Mouse (Mus musculus) heart, embryonic 10.5 days (tissue): ENCODE measurements at regions not wholly inside any gene's neighbourhood (a gene's known extent, or its start where the extent isn't known, plus 50 kb on each side); places are given as distances from the start of the nearest gene placed in this dataset.

Experiments
- DNase-seq: peaks from one replicate; pipeline ENCODE4 v3.0.0-alpha.2; 2017; ENCODE audit warnings: low spot score
- H3K27ac ChIP-seq: fragments of 300-500 bp; sonication (generic); 2 replicates; pipeline ENCODE4 v1.5.1; 2016; ENCODE audit warnings: mild to moderate bottlenecking
- H3K27me3 ChIP-seq: fragments of 300-500 bp; sonication (generic); 2 replicates; pipeline ENCODE4 v1.6.1; 2016; ENCODE audit warnings: mild to moderate bottlenecking; ENCODE audit not compliant: poor library complexity, insufficient read depth, severe bottlenecking
- H3K36me3 ChIP-seq: fragments of 300-500 bp; sonication (generic); 2 replicates; pipeline ENCODE4 v1.6.1; 2016; ENCODE audit warnings: mild to moderate bottlenecking, moderate library complexity
- H3K4me1 ChIP-seq: fragments of 300-500 bp; sonication (generic); 2 replicates; pipeline ENCODE4 v1.6.1; 2016; ENCODE audit warnings: mild to moderate bottlenecking
- H3K4me3 ChIP-seq: fragments of 300-500 bp; sonication (generic); 2 replicates; pipeline ENCODE4 v1.5.1; 2016; ENCODE audit warnings: mild to moderate bottlenecking, moderate library complexity
- H3K9me3 ChIP-seq: fragments of 300-500 bp; sonication (generic); 2 replicates; pipeline ENCODE4 v1.6.1; 2016; ENCODE audit warnings: mild to moderate bottlenecking, moderate library complexity
- WGBS: fragments of 180-500 bp; shearing (Covaris S2); methylation state at CpG from one replicate; pipeline ENCODE4 v1.1.7; 2016; 5-methylcytosine and 5-hydroxymethylcytosine counted together

GRCm38 (mm10) chr17:75776611-75777010 lies 224.9 kb upstream of the Fam98a start:
- no peaks in the 10 kb centered on the region for H3K36me3 ChIP-seq
- no peak for DNase-seq
- WGBS = 70% methylated on average over 7 of the region's 7 CpGs

GRCm38 (mm10) chr17:75775518-75775917 lies 223.8 kb upstream of the Fam98a start:
- no peak for DNase-seq
- no peaks in the 10 kb centered on the region for H3K36me3 ChIP-seq
- WGBS = 79% methylated on average over 3 of the region's 3 CpGs

More at GRCm38 (mm10) chr17:75776611-75777010, 224.9 kb upstream of the Fam98a start:
- no peaks in the 10 kb centered on the region for H3K4me1 ChIP-seq
- no peaks in the 10 kb centered on the region for H3K9me3 ChIP-seq
- H3K4me3 ChIP-seq = no peak overlapping the region
- no peak overlapping the region for H3K27ac ChIP-seq
- no peaks in the 10 kb centered on the region for H3K27me3 ChIP-seq

DNA sequence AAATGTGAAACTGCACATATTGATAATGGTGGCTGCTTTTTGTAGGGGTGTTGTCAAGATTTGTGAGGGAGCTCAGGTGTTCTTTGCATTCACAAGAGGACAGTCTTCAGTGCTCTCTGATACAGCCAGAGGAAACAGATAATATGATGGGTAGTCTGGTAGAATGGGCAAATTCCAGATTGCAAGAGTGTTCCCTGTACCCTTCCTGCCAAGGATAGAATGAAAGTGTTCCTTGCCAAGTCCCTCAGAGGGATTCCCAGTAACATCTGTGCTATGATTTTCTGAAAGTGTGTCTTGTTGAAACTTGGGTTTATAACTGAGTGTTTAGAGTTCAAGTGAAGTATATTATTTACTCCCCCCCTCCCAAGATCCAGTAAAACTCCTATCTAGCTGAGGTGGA lies 221.1 kb upstream of the Fam98a start:
- no peaks in the 10 kb centered on the region for H3K36me3 ChIP-seq
- H3K4me3 ChIP-seq = no peak overlapping the region
- no peaks in the 10 kb centered on the region for H3K27me3 ChIP-seq
- H3K27ac ChIP-seq = no peak overlapping the region
- DNase-seq = no peak
- no peaks in the 10 kb centered on the region for H3K9me3 ChIP-seq
- no peaks in the 10 kb centered on the region for H3K4me1 ChIP-seq

More at GRCm38 (mm10) chr17:75775518-75775917, 223.8 kb upstream of the Fam98a start:
- no peak overlapping the region for H3K27ac ChIP-seq
- no peaks in the 10 kb centered on the region for H3K27me3 ChIP-seq
- no peaks in the 10 kb centered on the region for H3K4me1 ChIP-seq
- H3K9me3 ChIP-seq = no peaks in the 10 kb centered on the region
- no peak overlapping the region for H3K4me3 ChIP-seq

DNA sequence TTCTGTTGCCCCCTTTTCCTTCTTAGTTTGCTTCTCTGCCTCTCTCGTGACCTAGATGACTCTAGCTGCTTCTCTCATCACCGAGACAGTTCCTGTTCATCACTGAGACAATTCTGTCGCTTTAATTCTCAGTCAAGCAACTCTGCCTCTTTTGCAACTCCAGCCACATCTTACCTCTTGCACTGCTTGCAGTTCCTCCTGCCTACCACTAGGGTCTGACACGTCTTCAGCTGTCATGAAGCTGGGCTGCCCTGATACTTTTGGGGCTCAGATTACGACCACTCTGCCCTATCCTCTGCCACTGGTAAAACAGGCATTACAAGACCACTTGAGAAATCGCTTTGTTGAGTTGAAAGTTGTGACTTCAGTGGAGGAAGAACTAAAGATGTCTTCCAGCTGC lies 216.9 kb upstream of the Fam98a start:
- Histone ChIP-seq H3K4me1 (no peaks in the 10 kb centered on the region), H3K36me3 (no peaks in the 10 kb centered on the region), H3K4me3 (no peak overlapping the region), H3K27me3 (no peaks in the 10 kb centered on the region), H3K27ac (no peak overlapping the region), H3K9me3 (no peaks in the 10 kb centered on the region)
- WGBS = 80% methylated on average over 6 of the region's 6 CpGs
- no peak for DNase-seq

GRCm38 (mm10) chr17:75763391-75763790 lies 211.6 kb upstream of the Fam98a start:
- no peaks in the 10 kb centered on the region for H3K27me3 ChIP-seq
- no peaks in the 10 kb centered on the region for H3K9me3 ChIP-seq
- no peak for DNase-seq
- H3K4me3 ChIP-seq = no peak overlapping the region
- WGBS = 79% methylated on average over 2 of the region's 2 CpGs
- no peaks in the 10 kb centered on the region for H3K4me1 ChIP-seq
- H3K27ac ChIP-seq = no peak overlapping the region
- H3K36me3 ChIP-seq = no peaks in the 10 kb centered on the region

- no peak overlapping the region for H3K27ac ChIP-seq
- H3K4me3 ChIP-seq = no peak overlapping the region
- no peak for DNase-seq
- no peaks in the 10 kb centered on the region for H3K4me1 ChIP-seq
- H3K36me3 ChIP-seq = no peaks in the 10 kb centered on the region
- H3K27me3 ChIP-seq = no peaks in the 10 kb centered on the region
- 0 out of 2 replicates have a peak, but pooled peaks cover 2% of the 10 kb centered on the region for H3K9me3 ChIP-seq
- 90% methylated on average over 5 of the region's 5 CpGs for WGBS
These were observed 204.7 kb upstream of the Fam98a start for GRCm38 (mm10) chr17:75756487-75756886.

DNA sequence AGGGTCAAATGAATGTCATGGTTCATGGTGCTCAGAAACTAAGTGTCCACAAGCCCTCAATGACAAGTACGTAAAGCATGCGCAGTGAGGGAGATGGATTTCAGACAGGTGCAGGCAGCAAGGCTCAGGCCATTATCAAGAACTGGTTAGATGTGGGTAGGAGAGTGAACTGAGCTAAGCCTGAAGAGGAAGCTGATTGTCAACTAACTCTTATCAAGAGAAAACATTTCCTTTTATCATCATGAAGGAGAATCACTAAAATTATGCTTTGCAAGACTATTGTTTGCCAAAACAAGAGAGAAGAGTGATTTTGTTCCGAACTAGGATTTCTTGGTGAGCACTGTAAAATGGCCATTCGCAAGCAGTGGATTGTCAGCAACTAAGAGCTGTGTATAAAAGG lies 164.7 kb upstream of the Fam98a start:
- H3K4me1 ChIP-seq = no peaks in the 10 kb centered on the region
- no peaks in the 10 kb centered on the region for H3K9me3 ChIP-seq
- H3K27me3 ChIP-seq = no peaks in the 10 kb centered on the region
- no peak for DNase-seq
- no peaks in the 10 kb centered on the region for H3K36me3 ChIP-seq
- H3K4me3 ChIP-seq = no peak overlapping the region
- 79% methylated on average over 4 of the region's 4 CpGs for WGBS
- H3K27ac ChIP-seq = no peak overlapping the region

GRCm38 (mm10) chr17:75714578-75714977 lies 162.8 kb upstream of the Fam98a start:
- Histone ChIP-seq H3K9me3 (no peaks in the 10 kb centered on the region), H3K27me3 (no peaks in the 10 kb centered on the region), H3K36me3 (no peaks in the 10 kb centered on the region), H3K4me1 (no peaks in the 10 kb centered on the region), H3K27ac (no peak overlapping the region), H3K4me3 (no peak overlapping the region)
- no peak for DNase-seq

DNA sequence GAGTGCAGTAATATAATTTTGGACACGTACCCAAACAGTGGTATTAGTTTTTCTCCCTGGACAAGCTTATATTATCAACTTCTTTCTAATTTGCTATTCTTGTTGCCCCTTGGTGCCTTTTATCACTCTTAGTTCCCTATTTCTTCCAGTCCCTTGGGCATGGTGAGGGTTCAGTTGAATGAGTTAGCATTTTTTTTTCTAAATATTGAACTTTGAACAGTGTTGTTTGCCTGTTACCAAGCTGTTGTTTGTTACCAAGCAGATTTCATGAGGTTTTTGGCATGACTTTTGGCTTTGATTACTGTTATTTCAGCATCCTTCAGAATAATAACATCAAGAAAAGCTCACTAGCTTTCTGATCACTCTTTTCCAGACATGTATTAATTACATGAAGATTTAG lies 162.3 kb upstream of the Fam98a start:
- 95% methylated on average over 1 of the region's 1 CpGs for WGBS
- no peak overlapping the region for H3K27ac ChIP-seq
- no peaks in the 10 kb centered on the region for H3K9me3 ChIP-seq
- no peak for DNase-seq
- H3K4me3 ChIP-seq = no peak overlapping the region
- no peaks in the 10 kb centered on the region for H3K4me1 ChIP-seq
- H3K27me3 ChIP-seq = no peaks in the 10 kb centered on the region
- no peaks in the 10 kb centered on the region for H3K36me3 ChIP-seq

DNA sequence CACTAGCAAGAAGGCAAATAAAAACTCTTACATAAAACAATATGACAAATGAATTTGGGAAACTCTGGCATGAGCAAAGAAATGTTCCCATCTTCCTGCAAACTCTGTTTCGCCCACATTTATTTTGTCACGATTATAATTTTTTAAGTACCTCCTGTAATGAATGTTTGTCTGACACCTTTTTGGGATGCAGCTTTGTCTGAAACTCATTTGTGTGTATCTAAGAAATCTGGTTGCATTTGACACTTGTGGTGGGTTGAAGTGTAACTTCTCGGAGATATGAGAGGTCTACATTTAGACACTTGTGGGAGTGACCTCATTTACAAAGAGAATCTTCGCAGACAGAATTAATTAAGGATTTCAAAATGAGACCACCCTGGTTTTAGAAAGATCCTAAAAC lies 155.9 kb upstream of the Fam98a start:
- H3K9me3 ChIP-seq = no peaks in the 10 kb centered on the region
- 87% methylated on average over 4 of the region's 4 CpGs for WGBS

DNA sequence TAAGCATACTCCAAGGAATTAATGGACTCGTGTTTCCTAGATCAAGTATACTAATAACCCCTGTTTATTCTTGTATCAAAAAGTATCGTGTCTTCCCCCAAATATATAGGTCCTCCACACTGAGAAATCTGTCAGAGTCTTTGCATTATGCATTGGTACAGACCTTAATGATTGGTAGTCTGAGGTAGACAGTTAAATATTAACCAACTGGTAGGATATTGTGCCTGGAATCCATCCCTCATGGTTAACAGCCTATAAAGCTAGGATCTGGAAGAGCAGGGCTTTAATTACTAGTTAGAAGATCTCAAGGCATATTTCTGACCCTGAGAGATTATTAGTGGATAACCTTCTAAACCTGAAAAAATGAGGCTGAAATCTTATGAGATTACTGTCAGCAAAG lies 153.6 kb upstream of the Fam98a start:
- no peaks in the 10 kb centered on the region for H3K36me3 ChIP-seq
- no peak overlapping the region for H3K4me3 ChIP-seq
- H3K27ac ChIP-seq = no peak overlapping the region
- no peaks in the 10 kb centered on the region for H3K27me3 ChIP-seq
- 72% methylated on average over 2 of the region's 2 CpGs for WGBS
- no peaks in the 10 kb centered on the region for H3K4me1 ChIP-seq
- no peaks in the 10 kb centered on the region for H3K9me3 ChIP-seq
- DNase-seq = no peak

More for the DNA sequence above, 155.9 kb upstream of the Fam98a start:
- no peak overlapping the region for H3K4me3 ChIP-seq
- H3K27ac ChIP-seq = no peak overlapping the region
- no peaks in the 10 kb centered on the region for H3K36me3 ChIP-seq
- DNase-seq = no peak
- H3K4me1 ChIP-seq = no peaks in the 10 kb centered on the region
- no peaks in the 10 kb centered on the region for H3K27me3 ChIP-seq

- Histone ChIP-seq H3K27me3 (no peaks in the 10 kb centered on the region), H3K4me3 (no peak overlapping the region), H3K4me1 (no peaks in the 10 kb centered on the region), H3K27ac (no peak overlapping the region), H3K36me3 (no peaks in the 10 kb centered on the region), H3K9me3 (no peaks in the 10 kb centered on the region)
- 56% methylated on average over 8 of the region's 8 CpGs for WGBS
- DNase-seq = no peak
These were observed 152.1 kb upstream of the Fam98a start for GRCm38 (mm10) chr17:75703865-75704264.

DNA sequence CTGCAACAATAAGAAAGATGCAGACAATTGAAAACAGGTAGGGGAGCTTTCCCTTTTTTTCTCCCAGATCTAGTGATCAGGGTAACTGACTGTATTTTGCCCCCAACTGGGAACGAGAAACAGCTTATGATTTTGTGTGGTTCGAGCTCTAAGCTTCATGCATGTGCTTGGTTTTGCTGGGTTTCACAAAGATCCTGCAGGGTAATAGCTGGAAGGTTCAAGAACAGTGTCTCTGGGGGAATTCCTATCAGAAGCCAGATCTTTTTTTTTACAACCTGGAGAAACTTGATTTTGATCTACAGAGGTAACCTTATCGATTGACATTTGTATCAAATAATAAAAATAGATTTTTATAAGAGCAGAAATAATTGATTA lies 145.0 kb upstream of the Fam98a start:
- Histone ChIP-seq H3K36me3 (no peaks in the 10 kb centered on the region), H3K4me1 (no peaks in the 10 kb centered on the region), H3K27me3 (no peaks in the 10 kb centered on the region), H3K4me3 (no peak overlapping the region), H3K27ac (no peak overlapping the region), H3K9me3 (no peaks in the 10 kb centered on the region)
- no peak for DNase-seq
- 80% methylated on average over 3 of the region's 3 CpGs for WGBS

DNA sequence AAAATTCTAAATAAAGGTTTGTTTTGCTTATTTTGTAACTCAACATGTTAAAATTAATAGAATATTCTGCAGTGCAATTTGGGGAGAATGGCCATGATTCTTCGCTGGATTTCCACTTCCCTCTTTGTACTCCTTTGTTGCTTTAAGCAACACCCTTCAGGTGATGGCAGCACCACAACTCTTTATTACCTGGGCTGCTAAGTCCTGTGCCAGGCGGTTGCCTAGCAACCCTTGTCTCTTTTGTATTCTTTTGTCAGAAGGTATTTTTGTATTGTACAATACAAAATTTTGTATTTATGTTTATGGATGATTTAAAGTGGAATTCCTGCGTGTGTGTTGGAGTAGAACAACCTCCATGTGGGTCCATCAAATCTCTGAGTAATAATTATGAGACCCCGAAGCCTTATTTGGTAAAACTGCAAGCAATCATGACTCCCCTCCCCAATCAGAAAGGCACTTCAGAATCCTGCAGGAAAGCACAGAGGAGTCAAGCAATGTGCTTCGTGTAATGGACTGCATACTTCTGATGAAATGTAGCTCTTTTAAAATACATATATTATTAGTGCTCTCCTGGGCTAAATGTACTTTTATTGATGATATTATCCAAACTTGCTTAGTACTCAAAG lies 144.5 kb upstream of the Fam98a start:
- Histone ChIP-seq H3K9me3 (no peaks in the 10 kb centered on the region), H3K36me3 (no peaks in the 10 kb centered on the region), H3K4me1 (no peaks in the 10 kb centered on the region), H3K4me3 (no peak overlapping the region), H3K27me3 (no peaks in the 10 kb centered on the region), H3K27ac (no peak overlapping the region)
- WGBS = 70% methylated on average over 5 of the region's 5 CpGs
- no peak for DNase-seq
